Mouse (Mus musculus): ENCODE measurements around the gene Tsga10ip.

Tsga10ip gene

GRCm38 (mm10) chr19:5402293-5402692 is at the start of gene Tsga10ip:
Gene Tsga10ip, minus strand, starts transcription at chr19:5402526.
- no peak for DNase-seq

- no peak for DNase-seq
Observed at GRCm38 (mm10) chr19:5451766-5452165, 49.4 kb upstream of the Tsga10ip start.

- DNase-seq: no peak
Observed at GRCm38 (mm10) chr19:5449673-5450072, 47.3 kb upstream of the Tsga10ip start.

- DNase-seq: no peak
Observed at GRCm38 (mm10) chr19:5448354-5449150, 46.2 kb upstream of the Tsga10ip start.

GRCm38 (mm10) chr19:5447515-5448353 is 45.4 kb upstream of the Tsga10ip start, which contains the start of gene Fosl1:
Gene Fosl1, plus strand, starts transcription at chr19:5447547.
- DNase-seq: peak; percentile 66 to 72

GRCm38 (mm10) chr19:5445747-5446146 is 43.4 kb upstream of the Tsga10ip start:
- no peak for DNase-seq

GRCm38 (mm10) chr19:5444954-5445353 is 42.6 kb upstream of the Tsga10ip start:
- DNase-seq: no peak

GRCm38 (mm10) chr19:5444371-5444908 is 42.1 kb upstream of the Tsga10ip start:
- DNase-seq: no peak

- no peak for DNase-seq
Observed at GRCm38 (mm10) chr19:5433951-5434350, 31.6 kb upstream of the Tsga10ip start.

- peak; percentile 47 to 67 for DNase-seq
Observed at GRCm38 (mm10) chr19:5432992-5433852, 30.9 kb upstream of the Tsga10ip start.

- DNase-seq: no peak
Observed at GRCm38 (mm10) chr19:5431911-5432464, 29.7 kb upstream of the Tsga10ip start.

GRCm38 (mm10) chr19:5430408-5430807 is 28.1 kb upstream of the Tsga10ip start:
- DNase-seq: no peak

- DNase-seq: no peak
Observed at GRCm38 (mm10) chr19:5429806-5430205, 27.5 kb upstream of the Tsga10ip start.

- no peak for DNase-seq
Observed at GRCm38 (mm10) chr19:5429219-5429618, 26.9 kb upstream of the Tsga10ip start.

- no peak for DNase-seq
Observed at GRCm38 (mm10) chr19:5428083-5428482, 25.8 kb upstream of the Tsga10ip start.

- no peak for DNase-seq
Observed at GRCm38 (mm10) chr19:5426640-5427290, 24.4 kb upstream of the Tsga10ip start.

- no peak for DNase-seq
Observed at GRCm38 (mm10) chr19:5425906-5426565, 23.7 kb upstream of the Tsga10ip start.

- DNase-seq: peak; percentile 86 to 90
Observed at GRCm38 (mm10) chr19:5424782-5425741, 22.7 kb upstream of the Tsga10ip start, which contains the start of the genes Drap1 and AI837181. Gene Drap1, minus strand, starts transcription at chr19:5424979. Gene AI837181, plus strand, starts transcription at chr19:5425144.

GRCm38 (mm10) chr19:5424092-5424781 is 21.9 kb upstream of the Tsga10ip start:
- peak; percentile 72 to 77 for DNase-seq

Measured in thymus, adult 18-20 months (tissue).